Mouse (Mus musculus) heart, embryonic 16.5 days (tissue): ENCODE measurements around the gene Med24. TPM values are rescaled to one million over a fixed set of nuclear protein-coding genes. Genes with fewer than 3 reads are reported as not detected.
"Not testable (repeated sequence)": the region's sequence is repeated elsewhere in the genome, so short reads cannot be mapped to it uniquely, and the experiment has no call there.

Experiments
- ATAC-seq: fragments of 200-750 bp; cut with Nextera tagmentation; replicated peaks from 2 replicates; pipeline ENCODE4 v1.8.0; 2017; ENCODE audit warnings: moderate number of reproducible peaks; ENCODE audit not compliant: insufficient read depth, low FRiP score; ENCODE audit errors: extremely low read depth
- H3K27ac ChIP-seq: fragments of 300-500 bp; sonication (generic); 2 replicates; pipeline ENCODE4 v1.5.1; 2014; ENCODE audit warnings: mild to moderate bottlenecking, low read length, control low read depth, moderate library complexity
- H3K27me3 ChIP-seq: fragments of 300-500 bp; sonication (generic); 2 replicates; pipeline ENCODE4 v1.6.1; 2014; ENCODE audit warnings: low read length, mixed read lengths; ENCODE audit not compliant: control insufficient read depth, insufficient read depth
- H3K36me3 ChIP-seq: fragments of 300-500 bp; sonication (generic); 2 replicates; pipeline ENCODE4 v1.6.1; 2014; ENCODE audit not compliant: control insufficient read depth, insufficient read depth
- H3K4me1 ChIP-seq: fragments of 300-500 bp; sonication (generic); 2 replicates; pipeline ENCODE4 v1.6.1; 2014; ENCODE audit warnings: low read length, mixed read lengths; ENCODE audit not compliant: control insufficient read depth, insufficient read depth
- H3K4me2 ChIP-seq: fragments of 300-500 bp; sonication (generic); 2 replicates; pipeline ENCODE4 v1.6.1; 2014; ENCODE audit warnings: low read depth, mild to moderate bottlenecking, control low read depth, low read length
- H3K4me3 ChIP-seq: fragments of 300-500 bp; sonication (generic); 2 replicates; pipeline ENCODE4 v1.5.1; 2014; ENCODE audit warnings: mild to moderate bottlenecking, control low read depth, low read length
- H3K9ac ChIP-seq: fragments of 300-500 bp; sonication (generic); 2 replicates; pipeline ENCODE4 v1.6.1; 2014; ENCODE audit warnings: low read length, control low read depth
- H3K9me3 ChIP-seq: fragments of 300-500 bp; sonication (generic); replicated peaks from 2 replicates; pipeline ENCODE4 v1.6.1; 2016; ENCODE audit warnings: low read length; ENCODE audit not compliant: control insufficient read depth
- WGBS: fragments of 180-500 bp; shearing (Covaris S2); extraction: QIAGEN DNeasy Blood & Tissue Kit; methylation state at CpG from one replicate; pipeline ENCODE4 v1.1.7; 2014; 5-methylcytosine and 5-hydroxymethylcytosine counted together
- polyA plus RNA-seq: library from polyadenylated mRNA; unstranded; fragments of >200 nt; fragmentation: Nextera tagmentation; extraction: Ambion mirVana; gene quantifications from 2 replicates; pipeline ENCODE4 v1.2.1, GENCODE M21; 2015

Med24 gene
- polyA plus RNA-seq, 1 experiment from 2014 or later, result 36.8 TPM

DNA sequence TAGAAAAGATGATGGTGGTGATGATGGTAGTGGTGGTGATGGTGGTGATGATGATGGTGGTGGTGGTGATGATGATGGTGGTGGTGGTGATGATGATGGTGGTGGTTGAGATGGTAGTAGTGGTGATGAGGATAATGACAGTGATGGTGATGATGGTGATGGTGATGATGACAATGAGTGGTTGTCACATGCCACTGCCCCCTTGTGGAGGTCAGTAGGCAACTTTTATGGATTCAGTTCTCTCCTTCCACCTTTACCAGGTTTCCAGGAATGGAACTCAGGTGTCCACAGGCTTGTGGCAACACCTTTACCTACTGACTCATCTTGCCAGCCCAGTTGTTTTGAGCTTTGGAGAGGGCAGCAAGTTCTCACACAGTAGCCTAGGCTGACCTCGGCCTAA is 49.2 kb downstream of the Med24 start:
- H3K27me3 ChIP-seq, result no peaks in the 10 kb centered on the region
- H3K9ac ChIP-seq, result no peak overlapping the region
- H3K9me3 ChIP-seq, result no peaks in the 10 kb centered on the region
- H3K4me1 ChIP-seq, result peaks cover 9% of the 10 kb centered on the region
- no peaks in the 10 kb centered on the region for H3K36me3 ChIP-seq
- H3K4me3 ChIP-seq, result no peak overlapping the region
- no peak overlapping the region for H3K4me2 ChIP-seq
- H3K27ac ChIP-seq, result no peak overlapping the region
- ATAC-seq, result no peak
- WGBS, result 86% methylated on average over 1 of the region's 1 CpGs

DNA sequence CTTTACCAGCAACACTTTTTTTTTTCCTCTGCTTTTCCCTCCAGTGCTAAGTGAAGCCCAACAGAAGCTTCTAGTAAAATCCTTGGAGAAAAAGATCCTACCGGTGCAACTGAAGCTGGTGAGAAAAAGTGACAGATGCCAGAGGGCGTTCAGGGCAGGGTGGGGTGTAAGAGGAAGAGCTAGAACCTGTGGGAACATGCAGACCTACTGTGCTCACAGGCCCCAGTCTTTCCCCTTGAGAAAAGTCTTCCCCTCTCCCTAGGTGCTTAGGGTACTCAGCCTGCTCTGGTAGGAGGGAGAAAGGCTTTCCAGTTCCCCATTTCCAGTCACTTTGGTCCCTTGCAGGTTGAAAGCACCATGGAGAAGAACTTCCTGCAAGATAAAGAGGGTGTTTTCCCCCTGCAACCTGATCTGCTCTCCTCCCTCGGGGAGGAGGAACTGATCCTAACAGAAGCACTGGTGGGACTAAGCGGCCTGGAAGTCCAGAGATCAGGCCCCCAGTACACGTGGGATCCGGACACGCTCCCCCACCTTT is 53.3 kb downstream of the Med24 start:
- H3K9ac ChIP-seq, result no peak overlapping the region
- no peaks in the 10 kb centered on the region for H3K9me3 ChIP-seq
- no peak for ATAC-seq
- no peaks in the 10 kb centered on the region for H3K36me3 ChIP-seq
- H3K27me3 ChIP-seq, result no peaks in the 10 kb centered on the region
- WGBS, result 31% methylated on average over 7 of the region's 7 CpGs
- H3K4me1 ChIP-seq, result no peaks in the 10 kb centered on the region
- H3K4me3 ChIP-seq, result no peak overlapping the region
- no peak overlapping the region for H3K4me2 ChIP-seq
- no peak overlapping the region for H3K27ac ChIP-seq

DNA sequence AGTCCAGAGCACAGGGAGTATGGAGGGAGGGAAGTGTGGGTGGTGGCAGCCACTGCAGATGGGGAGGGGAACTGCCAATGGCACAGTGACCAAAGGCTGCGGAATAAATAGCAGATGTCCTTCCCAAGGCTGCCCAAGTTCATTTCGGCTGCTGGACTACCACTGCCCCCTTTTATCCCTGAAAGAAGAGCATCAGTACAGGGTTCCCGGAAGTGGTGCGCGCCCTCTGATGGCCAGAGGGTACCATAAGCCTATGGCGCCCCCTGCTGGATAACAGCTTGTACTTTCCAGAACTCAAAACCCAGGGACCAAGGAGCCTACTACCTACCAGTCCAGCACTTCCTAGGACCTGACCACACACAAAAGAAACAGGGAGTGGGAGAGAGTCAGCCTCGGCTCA is 56.1 kb downstream of the Med24 start:
- 4% methylated on average over 6 of the region's 7 CpGs for WGBS
- H3K9ac ChIP-seq, result not testable (repeated sequence)

DNA sequence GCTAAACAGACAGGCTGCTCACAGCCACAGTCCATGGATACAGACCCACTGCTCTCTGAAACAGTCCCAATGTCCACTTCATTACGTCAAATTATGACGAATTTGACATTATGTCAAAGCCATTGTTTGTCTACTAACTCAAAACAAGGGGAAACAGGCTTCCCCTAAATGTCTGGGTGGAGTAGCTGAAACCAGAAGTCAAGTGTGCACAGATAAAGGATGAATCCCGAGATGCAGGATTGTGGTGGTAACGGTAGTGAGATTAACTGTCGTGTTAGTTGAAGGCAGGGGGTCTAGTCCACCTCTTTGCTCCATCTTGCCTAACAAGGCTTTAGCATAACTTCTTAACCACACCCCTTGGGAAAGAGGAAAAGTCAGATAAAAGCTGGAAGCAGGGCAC is 56.8 kb downstream of the Med24 start:
- WGBS, result 76% methylated on average over 5 of the region's 5 CpGs
- ATAC-seq, result no peak
- Histone ChIP-seq H3K4me2 (no peak overlapping the region), H3K4me3 (no peak overlapping the region), H3K4me1 (no peaks in the 10 kb centered on the region), H3K36me3 (no peaks in the 10 kb centered on the region), H3K9me3 (no peaks in the 10 kb centered on the region), H3K9ac (no peak overlapping the region), H3K27ac (no peak overlapping the region), H3K27me3 (peaks cover 16% of the 10 kb centered on the region)

More for the DNA sequence above, 56.1 kb downstream of the Med24 start:
- H3K27me3 ChIP-seq, H3K4me2 ChIP-seq, H3K9me3 ChIP-seq, H3K4me1 ChIP-seq, H3K36me3 ChIP-seq, H3K27ac ChIP-seq, H3K4me3 ChIP-seq: not testable (repeated sequence)
- ATAC-seq, result peak; percentile 52; the same call in 1 of the 2 replicates

DNA sequence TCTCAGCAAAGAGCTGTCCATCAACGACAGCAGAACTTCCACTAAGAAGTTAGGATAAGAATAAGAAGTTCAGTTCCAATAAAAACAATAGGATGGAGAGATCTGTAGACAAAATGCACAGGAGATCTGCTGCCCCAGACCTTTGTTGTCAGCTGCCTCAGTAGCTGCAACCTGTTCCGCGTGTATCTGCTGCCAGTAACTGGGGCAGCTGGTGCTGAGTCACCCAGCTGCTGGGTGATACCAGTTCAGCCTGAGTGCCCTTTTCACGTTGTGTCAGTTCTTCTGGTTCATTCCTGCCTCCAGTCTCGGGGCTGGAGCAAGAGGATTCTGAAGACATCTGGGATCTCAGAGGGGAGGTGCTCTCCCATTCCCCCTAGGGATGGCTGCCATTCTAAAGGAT is 57.4 kb downstream of the Med24 start:
- 42% methylated on average over 5 of the region's 5 CpGs for WGBS
- H3K4me1 ChIP-seq, result no peaks in the 10 kb centered on the region
- H3K4me2 ChIP-seq, result no peak overlapping the region
- H3K9ac ChIP-seq, result no peak overlapping the region
- ATAC-seq, result no peak
- no peaks in the 10 kb centered on the region for H3K9me3 ChIP-seq
- H3K27ac ChIP-seq, result no peak overlapping the region
- no peaks in the 10 kb centered on the region for H3K36me3 ChIP-seq
- H3K27me3 ChIP-seq, result peaks cover 21% of the 10 kb centered on the region
- H3K4me3 ChIP-seq, result no peak overlapping the region

DNA sequence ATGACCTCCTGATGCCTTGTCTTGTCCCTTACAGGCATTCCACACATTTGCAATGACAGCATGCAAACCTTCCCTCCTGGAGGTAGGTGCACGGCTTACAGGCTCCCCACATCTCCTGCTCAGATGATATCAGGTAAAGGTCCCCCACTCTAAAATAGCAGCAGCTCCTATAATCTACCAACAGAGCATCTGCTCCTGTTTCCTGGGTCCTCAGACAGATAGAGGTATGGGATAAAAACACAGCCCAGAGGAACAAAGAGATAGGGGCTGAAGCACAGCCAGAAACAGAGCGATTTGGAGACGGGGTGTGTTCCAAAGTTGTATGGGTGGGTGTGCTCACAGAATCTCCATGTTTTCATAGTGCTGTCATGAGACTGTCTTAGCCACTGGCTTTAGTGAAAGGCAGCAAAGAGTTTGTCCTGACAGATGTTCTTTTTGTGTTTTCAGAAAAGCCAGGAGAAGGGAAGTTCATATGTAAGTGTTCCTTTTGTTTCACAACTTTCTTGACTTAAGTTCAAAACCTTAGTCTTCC is 57.9 kb downstream of the Med24 start:
- peaks cover 24% of the 10 kb centered on the region for H3K27me3 ChIP-seq

DNA sequence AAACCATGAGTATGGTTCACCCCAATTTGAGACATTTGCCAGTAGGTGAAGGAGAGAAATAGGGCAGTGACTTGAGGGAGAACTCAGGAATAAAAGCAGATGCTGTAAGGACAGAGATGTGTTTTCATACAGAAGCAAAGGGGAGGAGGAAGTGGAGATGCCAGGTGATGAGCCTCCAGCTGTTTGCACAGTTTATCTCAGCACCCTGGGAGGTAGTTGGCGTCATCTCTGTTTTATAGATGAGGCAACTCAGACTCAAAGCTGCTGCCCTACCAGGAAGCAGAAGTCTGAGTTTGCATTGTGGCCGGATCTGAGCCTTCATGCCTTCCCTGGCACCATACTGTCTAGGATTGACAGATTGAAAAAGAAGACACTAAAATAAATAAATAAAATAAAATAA is 60.3 kb downstream of the Med24 start:
- Histone ChIP-seq H3K9ac (no peak overlapping the region), H3K4me1 (no peaks in the 10 kb centered on the region), H3K27me3 (peaks cover 27% of the 10 kb centered on the region), H3K9me3 (no peaks in the 10 kb centered on the region), H3K4me2 (no peak overlapping the region), H3K36me3 (no peaks in the 10 kb centered on the region), H3K4me3 (no peak overlapping the region), H3K27ac (no peak overlapping the region)
- WGBS, result 52% methylated on average over 2 of the region's 2 CpGs
- ATAC-seq, result no peak

More for the DNA sequence above, 57.9 kb downstream of the Med24 start:
- H3K9ac ChIP-seq, result no peak overlapping the region
- no peak overlapping the region for H3K27ac ChIP-seq
- ATAC-seq, result no peak
- no peak overlapping the region for H3K4me3 ChIP-seq
- no peaks in the 10 kb centered on the region for H3K36me3 ChIP-seq
- no peaks in the 10 kb centered on the region for H3K9me3 ChIP-seq
- H3K4me2 ChIP-seq, result no peak overlapping the region
- no peaks in the 10 kb centered on the region for H3K4me1 ChIP-seq
- WGBS, result 43% methylated on average over 3 of the region's 3 CpGs

DNA sequence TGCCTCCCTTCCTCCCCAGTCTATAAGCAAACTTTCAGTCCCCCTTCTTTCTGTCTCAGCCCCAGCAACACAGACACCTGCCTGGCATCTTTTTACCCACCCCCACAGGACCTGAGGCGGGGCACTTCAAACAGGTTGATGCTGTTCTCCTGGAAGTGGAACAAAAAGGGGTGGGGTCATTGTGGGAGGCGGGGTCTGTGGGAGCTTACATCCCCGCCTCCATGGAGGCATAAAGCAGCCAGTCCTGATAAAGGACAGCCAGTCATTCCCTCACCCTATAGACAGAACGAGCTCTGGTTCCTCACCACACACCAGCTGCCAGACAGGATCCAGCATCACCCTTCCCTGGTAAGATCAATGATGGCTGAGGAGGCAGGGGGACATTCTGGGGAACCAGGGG is 65.1 kb downstream of the Med24 start, which contains the start of gene Gsdma:
Gsdma (plus strand) TSS at position 261 of the 400 bp plus-strand sequence.
- H3K27ac ChIP-seq, result no peak within 1 kb of the TSS
- H3K9me3 ChIP-seq, result no peaks in the 10 kb centered on the region
- no peak within 1 kb of the TSS for H3K4me3 ChIP-seq
- no peaks in the 10 kb centered on the region for H3K4me1 ChIP-seq
- H3K9ac ChIP-seq, result no peak within 1 kb of the TSS
- ATAC-seq, result no peak
- H3K36me3 ChIP-seq, result no peaks in the 10 kb centered on the region
- H3K4me2 ChIP-seq, result no peak within 1 kb of the TSS
- peaks cover 27% of the 10 kb centered on the region for H3K27me3 ChIP-seq
- WGBS, result 14% methylated on average over 4 of the region's 4 CpGs

DNA sequence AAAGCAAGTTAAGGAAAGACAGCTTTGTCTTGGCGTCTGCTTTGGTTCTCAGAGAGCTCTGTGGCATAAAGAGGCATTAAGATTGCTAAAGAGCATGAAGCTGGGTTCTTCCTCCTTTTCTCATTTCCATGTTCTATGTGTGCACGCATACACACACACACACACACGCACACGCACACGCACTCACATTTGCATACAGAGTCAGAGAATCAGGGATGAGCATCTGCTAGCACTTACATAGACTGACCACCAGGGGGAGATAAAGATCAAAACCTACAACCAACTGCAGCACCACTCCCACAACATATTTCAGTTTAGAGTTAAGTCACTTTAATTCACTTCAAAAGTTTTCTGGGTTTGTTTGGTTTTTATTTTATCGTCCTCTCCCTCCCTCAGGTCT is 68.7 kb downstream of the Med24 start:
- no peaks in the 10 kb centered on the region for H3K9me3 ChIP-seq
- H3K27ac ChIP-seq, result no peak overlapping the region
- H3K4me3 ChIP-seq, result no peak overlapping the region
- H3K4me1 ChIP-seq, result no peaks in the 10 kb centered on the region
- no peak overlapping the region for H3K4me2 ChIP-seq
- H3K36me3 ChIP-seq, result no peaks in the 10 kb centered on the region
- no peak for ATAC-seq
- H3K9ac ChIP-seq, result no peak overlapping the region
- WGBS, result 13% methylated on average over 6 of the region's 6 CpGs
- peaks cover 7% of the 10 kb centered on the region for H3K27me3 ChIP-seq
